Mouse (Mus musculus) erythroblast, adult 5-6 weeks (primary cell): ENCODE results near the gene Ip6k2. TPM values are rescaled to one million over a fixed set of nuclear protein-coding genes. Genes with fewer than 3 reads are reported as not detected.

Experiments
- ATAC-seq: replicated peaks from 2 replicates; pipeline ENCODE4 v1.8.0; 2016; ENCODE audit warnings: moderate number of reproducible peaks, mild to moderate bottlenecking, moderate TSS enrichment, inconsistent platforms; ENCODE audit not compliant: poor library complexity, low FRiP score, severe bottlenecking
- total RNA-seq, 2 experiments: library from RNA; stranded (forward) in 1 of 2; stranded (reverse) in 1 of 2; fragments of 150-400 nt in 1 of 2; fragments of 200-764, 138-1000 nt in 1 of 2; gene quantifications; 2 replicates each; pipeline versions ENCODE4 v1.2.3 to v1.2.4; 2015 to 2017; ENCODE audit warnings: low replicate concordance in 2 of 2

Gene Ip6k2
- total RNA-seq (2015; ENCODE audit: low replicate concordance) = 4.2 and 20.9 TPM in 2 replicates
- 47.5 and 61.2 TPM in 2 replicates for total RNA-seq (2017; ENCODE audit: low replicate concordance)

- ATAC-seq = peak; percentile 95
Observed at GRCm38 (mm10) chr9:108783548-108784463, at the start of gene Ip6k2. TSS of gene Ip6k2 (plus strand) at chr9:108783796.

GRCm38 (mm10) chr9:108734626-108735025 is 49.0 kb upstream of the Ip6k2 start:
- no peak for ATAC-seq

- no peak for ATAC-seq
Observed at GRCm38 (mm10) chr9:108739239-108739638, 44.4 kb upstream of the Ip6k2 start.

GRCm38 (mm10) chr9:108740062-108740461 is 43.5 kb upstream of the Ip6k2 start:
- no peak for ATAC-seq

GRCm38 (mm10) chr9:108742048-108742447 is 41.5 kb upstream of the Ip6k2 start:
- no peak for ATAC-seq

GRCm38 (mm10) chr9:108746876-108747499 is 36.6 kb upstream of the Ip6k2 start:
- ATAC-seq = no peak

GRCm38 (mm10) chr9:108747694-108748093 is 35.9 kb upstream of the Ip6k2 start:
- peak; percentile 76 for ATAC-seq

- no peak for ATAC-seq
Observed at GRCm38 (mm10) chr9:108748600-108749183, 34.9 kb upstream of the Ip6k2 start.

- no peak for ATAC-seq
Observed at GRCm38 (mm10) chr9:108750616-108751015, 33.0 kb upstream of the Ip6k2 start.

GRCm38 (mm10) chr9:108752142-108752920 is 31.3 kb upstream of the Ip6k2 start:
- ATAC-seq = no peak

GRCm38 (mm10) chr9:108753326-108753725 is 30.3 kb upstream of the Ip6k2 start:
- ATAC-seq = peak; percentile 63

GRCm38 (mm10) chr9:108753976-108754375 is 29.6 kb upstream of the Ip6k2 start:
- ATAC-seq = no peak

GRCm38 (mm10) chr9:108754423-108754822 is 29.2 kb upstream of the Ip6k2 start:
- no peak for ATAC-seq

- ATAC-seq = no peak
Observed at GRCm38 (mm10) chr9:108757406-108757805, 26.2 kb upstream of the Ip6k2 start.

GRCm38 (mm10) chr9:108759121-108759520 is 24.5 kb upstream of the Ip6k2 start:
- ATAC-seq = no peak

- ATAC-seq = peak; percentile 87
Observed at GRCm38 (mm10) chr9:108759805-108760204, 23.8 kb upstream of the Ip6k2 start.

- ATAC-seq = no peak
Observed at GRCm38 (mm10) chr9:108761561-108761960, 22.0 kb upstream of the Ip6k2 start.

- ATAC-seq = no peak
Observed at GRCm38 (mm10) chr9:108764971-108765370, 18.6 kb upstream of the Ip6k2 start.

- peak; percentile 67 for ATAC-seq
Observed at GRCm38 (mm10) chr9:108776614-108777013, 7.0 kb upstream of the Ip6k2 start.

- no peak for ATAC-seq
Observed at GRCm38 (mm10) chr9:108777276-108777675, 6.3 kb upstream of the Ip6k2 start.
